In genomic region chr4:88209351-88209814, GRCm38 (mm10) we compare ENCODE assay signal across 8 mouse cellular contexts.
A peak's percentile ranks its signal among the peaks of the same experiment; 100 is the strongest.
DNase-seq lines count a peak whose midpoint lies in the region; ATAC-seq lines count a peak whose summit lies in the region.

No protein-coding gene starts in this region.

- peak; percentile 54; the same call in 1 of the 2 replicates for ATAC-seq in forebrain, embryonic 12.5 days (ENCODE audit: low FRiP score)
- ATAC-seq in forebrain, embryonic 11.5 days (replicated peaks; ENCODE audit: low FRiP score) = no peak
- ATAC-seq in neural tube, embryonic 12.5 days (ENCODE audit: low FRiP score, low read depth) = peak; percentile 49; the same call in 1 of the 2 replicates

- 70% methylated on average over 3 of the region's 3 CpGs for WGBS in forebrain, embryonic 12.5 days
- 83% methylated on average over 3 of the region's 3 CpGs for WGBS in forebrain, embryonic 11.5 days
- WGBS in neural tube, embryonic 12.5 days = 36% methylated on average over 3 of the region's 3 CpGs

- H3K4me1 ChIP-seq in forebrain, embryonic 12.5 days = peaks cover 18% of the 10 kb centered on the region
- no peaks in the 10 kb centered on the region for H3K4me1 ChIP-seq in forebrain, embryonic 11.5 days (replicated peaks; ENCODE audit: control insufficient read depth, insufficient read depth, low read length)
- H3K4me1 ChIP-seq in neural tube, embryonic 12.5 days = peaks cover 18% of the 10 kb centered on the region

- H3K27ac ChIP-seq in forebrain, embryonic 12.5 days = peak overlapping the region; percentile 66
- no peak overlapping the region for H3K27ac ChIP-seq in forebrain, embryonic 11.5 days (ENCODE audit: low read depth, low read length)
- H3K27ac ChIP-seq in neural tube, embryonic 12.5 days = no peak overlapping the region; the same call in 1 of the 2 replicates

- no peaks in the 10 kb centered on the region for H3K27me3 ChIP-seq in forebrain, embryonic 12.5 days
- H3K27me3 ChIP-seq in forebrain, embryonic 11.5 days (ENCODE audit: control insufficient read depth, insufficient read depth, low read length) = no peaks in the 10 kb centered on the region
- no peaks in the 10 kb centered on the region for H3K27me3 ChIP-seq in neural tube, embryonic 12.5 days (replicated peaks)

- no peak overlapping the region for H3K4me3 ChIP-seq in forebrain, embryonic 12.5 days (replicated peaks)
- H3K4me3 ChIP-seq in forebrain, embryonic 11.5 days (ENCODE audit: low read depth, low read length) = no peak overlapping the region
- no peak overlapping the region for H3K4me3 ChIP-seq in neural tube, embryonic 12.5 days

- no peaks in the 10 kb centered on the region for H3K36me3 ChIP-seq in forebrain, embryonic 12.5 days (replicated peaks)
- no peaks in the 10 kb centered on the region for H3K36me3 ChIP-seq in forebrain, embryonic 11.5 days (ENCODE audit: control insufficient read depth, insufficient read depth, low read length)
- no peaks in the 10 kb centered on the region for H3K36me3 ChIP-seq in neural tube, embryonic 12.5 days

- DNase-seq in forebrain, embryonic 11.5 days (ENCODE audit: low spot score) = no peak
- DNase-seq in urinary bladder, postnatal 25 days (ENCODE audit: low spot score) = peak; percentile 6
- DNase-seq in urinary bladder, adult 2 months (ENCODE audit: low spot score) = no peak
- DNase-seq in left cerebral cortex, adult 18-20 months (ENCODE audit: low spot score in 2 of 2) = peak; percentile 64 to 69
- no peak for DNase-seq in thymus, postnatal 10 days (ENCODE audit: low spot score in 2 of 2)
- no peak for DNase-seq in thymus, adult 18-20 months

- H3K9me3 ChIP-seq in forebrain, embryonic 12.5 days = no peaks in the 10 kb centered on the region
- H3K9me3 ChIP-seq in forebrain, embryonic 11.5 days (ENCODE audit: control insufficient read depth, low read length) = no peaks in the 10 kb centered on the region
- no peaks in the 10 kb centered on the region for H3K9me3 ChIP-seq in neural tube, embryonic 12.5 days

- H3K4me2 ChIP-seq in forebrain, embryonic 12.5 days = no peak overlapping the region
- H3K4me2 ChIP-seq in forebrain, embryonic 11.5 days (ENCODE audit: low read depth, low read length, severe bottlenecking) = no peak overlapping the region
- H3K4me2 ChIP-seq in neural tube, embryonic 12.5 days (replicated peaks) = no peak overlapping the region

- H3K9ac ChIP-seq in forebrain, embryonic 12.5 days = no peak overlapping the region
- H3K9ac ChIP-seq in forebrain, embryonic 11.5 days (ENCODE audit: low read length) = no peak overlapping the region
- H3K9ac ChIP-seq in neural tube, embryonic 12.5 days = no peak overlapping the region

Comparison
In these comparisons a context has a peak if more than half of its experiments do, and no peak if none do; other contexts are left out.
1. DNase-seq: peak in urinary bladder, postnatal 25 days (single experiment) and left cerebral cortex, adult 18-20 months (2 of 2); none in forebrain, embryonic 11.5 days (single experiment), urinary bladder, adult 2 months (single experiment), thymus, postnatal 10 days (0 of 2) and thymus, adult 18-20 months (0 of 2).